Mouse (Mus musculus): ENCODE data around the gene Car2. TPM values are rescaled to one million over a fixed set of nuclear protein-coding genes. Genes with fewer than 3 reads are reported as not detected.

The Car2 gene
- polyA plus RNA-seq, 1 experiment from 2014 or later: 393 TPM

DNA sequence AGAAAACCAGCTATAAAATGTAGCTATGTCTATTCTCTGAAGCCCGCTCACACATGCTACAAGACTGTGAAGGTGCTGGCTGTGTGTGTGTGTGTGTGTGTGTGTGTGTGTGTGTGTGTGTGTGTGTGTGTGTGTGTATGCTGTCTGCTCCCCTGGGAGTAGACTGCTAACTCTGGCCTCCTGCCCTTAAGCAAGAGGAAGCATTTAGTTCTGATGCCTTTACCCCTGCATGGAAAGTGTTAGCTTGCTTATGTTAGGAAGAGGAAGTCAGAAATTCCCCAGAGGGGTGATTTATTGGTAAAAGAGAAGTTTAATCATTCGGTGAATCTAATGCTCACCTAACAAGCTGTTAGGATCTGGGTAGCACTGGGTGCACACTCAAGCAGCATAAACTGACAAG, 5.8 kb upstream of the Car2 start:
- Histone ChIP-seq H3K9me3 (no peaks in the 10 kb centered on the region), H3K9ac (no peak overlapping the region), H3K27ac (no peak overlapping the region), H3K4me1 (peaks cover 16% of the 10 kb centered on the region; the same call in 1 of the 2 replicates), H3K36me3 (no peaks in the 10 kb centered on the region), H3K27me3 (no peaks in the 10 kb centered on the region), H3K4me2 (no peak overlapping the region), H3K4me3 (no peak overlapping the region)
- ATAC-seq (ENCODE audit: borderline replicate concordance, extremely low read depth, low FRiP score, low TSS enrichment): no peak
- 60% methylated on average over 2 of the region's 2 CpGs for WGBS

- no peak for ATAC-seq (ENCODE audit: borderline replicate concordance, extremely low read depth, low FRiP score, low TSS enrichment)
- H3K4me2 ChIP-seq: no peak overlapping the region
- H3K36me3 ChIP-seq: no peaks in the 10 kb centered on the region
- no peak overlapping the region for H3K27ac ChIP-seq
- H3K9me3 ChIP-seq: no peaks in the 10 kb centered on the region
- peaks cover 7% of the 10 kb centered on the region; the same call in 1 of the 2 replicates for H3K4me1 ChIP-seq
- H3K4me3 ChIP-seq: no peak overlapping the region
- no peaks in the 10 kb centered on the region for H3K27me3 ChIP-seq
- H3K9ac ChIP-seq: no peak overlapping the region
These were observed 4.1 kb upstream of the Car2 start for GRCm38 (mm10) chr3:14882005-14882404.

GRCm38 (mm10) chr3:14882756-14883155, 3.3 kb upstream of the Car2 start:
- H3K27ac ChIP-seq: no peak overlapping the region
- no peak overlapping the region for H3K4me2 ChIP-seq
- WGBS: 61% methylated on average over 3 of the region's 3 CpGs
- H3K9me3 ChIP-seq: no peaks in the 10 kb centered on the region
- no peak overlapping the region for H3K4me3 ChIP-seq
- no peaks in the 10 kb centered on the region for H3K27me3 ChIP-seq
- no peak for ATAC-seq (ENCODE audit: borderline replicate concordance, extremely low read depth, low FRiP score, low TSS enrichment)
- 0 out of 2 replicates have a peak, but pooled peaks cover 1% of the 10 kb centered on the region for H3K4me1 ChIP-seq
- no peaks in the 10 kb centered on the region for H3K36me3 ChIP-seq
- H3K9ac ChIP-seq: no peak overlapping the region

GRCm38 (mm10) chr3:14884826-14885225, 1.2 kb upstream of the Car2 start:
- Histone ChIP-seq H3K4me3 (no peak overlapping the region), H3K27me3 (no peaks in the 10 kb centered on the region), H3K9ac (no peak overlapping the region), H3K36me3 (no peaks in the 10 kb centered on the region), H3K4me2 (no peak overlapping the region), H3K4me1 (peaks cover 14% of the 10 kb centered on the region), H3K27ac (no peak overlapping the region), H3K9me3 (no peaks in the 10 kb centered on the region)
- no peak for ATAC-seq (ENCODE audit: borderline replicate concordance, extremely low read depth, low FRiP score, low TSS enrichment)

DNA sequence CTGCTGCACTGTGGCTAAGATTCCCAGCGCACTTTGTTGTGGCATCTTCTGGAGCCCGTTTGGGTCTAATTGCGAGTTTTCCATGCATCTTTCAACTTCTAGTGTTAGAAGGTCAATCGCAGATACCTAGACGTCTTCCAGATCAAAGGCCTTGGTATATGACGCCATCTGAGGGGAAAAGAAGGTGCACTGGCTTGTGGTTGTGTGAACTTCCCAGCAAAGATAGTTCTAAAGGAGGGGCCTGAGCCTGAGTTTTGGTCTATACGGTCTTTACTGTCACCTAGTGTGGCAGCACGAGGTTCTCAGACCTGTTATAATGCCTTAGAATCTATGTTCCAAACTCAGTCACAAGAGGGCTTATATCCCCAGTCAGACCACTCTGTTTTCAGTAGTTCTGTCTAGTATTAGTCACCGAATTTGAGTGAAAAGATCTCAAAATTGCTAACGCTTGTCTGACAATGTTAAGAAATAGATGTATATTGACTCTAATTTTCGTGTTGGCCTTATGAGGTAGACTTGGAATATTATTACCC, 1.1 kb downstream of the Car2 start:
- peaks cover 17% of the 10 kb centered on the region for H3K4me1 ChIP-seq
- H3K4me2 ChIP-seq: peak overlapping the region; percentile 57
- no peaks in the 10 kb centered on the region for H3K27me3 ChIP-seq
- peak overlapping the region; percentile 92 for H3K27ac ChIP-seq
- no peaks in the 10 kb centered on the region for H3K36me3 ChIP-seq
- H3K9me3 ChIP-seq: no peaks in the 10 kb centered on the region
- peak overlapping the region; percentile 86 for H3K4me3 ChIP-seq
- H3K9ac ChIP-seq: peak overlapping the region; percentile 86
- no peak for ATAC-seq (ENCODE audit: borderline replicate concordance, extremely low read depth, low FRiP score, low TSS enrichment)
- 16% methylated on average over 11 of the region's 11 CpGs for WGBS

- peaks cover 17% of the 10 kb centered on the region for H3K4me1 ChIP-seq
- peak overlapping the region; percentile 86 for H3K9ac ChIP-seq
- peak overlapping the region; percentile 57 for H3K4me2 ChIP-seq
- H3K27ac ChIP-seq: peak overlapping the region; percentile 92
- no peak for ATAC-seq (ENCODE audit: borderline replicate concordance, extremely low read depth, low FRiP score, low TSS enrichment)
- no peaks in the 10 kb centered on the region for H3K9me3 ChIP-seq
- no peaks in the 10 kb centered on the region for H3K27me3 ChIP-seq
- no peaks in the 10 kb centered on the region for H3K36me3 ChIP-seq
- peak overlapping the region; percentile 86 for H3K4me3 ChIP-seq
- WGBS: 37% methylated on average over 10 of the region's 10 CpGs
These were observed 1.7 kb downstream of the Car2 start for GRCm38 (mm10) chr3:14887686-14888295.

DNA sequence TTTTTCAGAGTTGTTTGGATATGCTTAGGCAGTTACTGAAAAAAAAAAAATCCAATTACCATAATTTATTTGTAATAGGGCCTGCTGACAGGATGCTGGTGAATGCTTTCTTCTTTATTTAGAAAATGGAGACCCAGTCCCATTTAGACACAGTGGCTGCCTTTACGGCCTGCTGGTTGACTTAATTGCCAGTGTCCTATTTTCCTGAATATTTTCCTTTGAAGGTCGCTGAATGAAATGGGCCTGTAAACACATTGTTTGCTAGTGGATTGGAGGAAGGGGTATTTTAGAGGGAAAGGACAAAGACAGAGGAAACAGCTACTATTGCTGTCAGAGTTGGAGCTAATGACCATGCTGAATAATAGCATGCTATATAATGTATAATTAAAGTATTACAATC, 2.5 kb downstream of the Car2 start:
- 36% methylated on average over 2 of the region's 2 CpGs for WGBS
- no peaks in the 10 kb centered on the region for H3K9me3 ChIP-seq
- no peaks in the 10 kb centered on the region for H3K27me3 ChIP-seq
- H3K4me3 ChIP-seq: peak overlapping the region; percentile 86
- H3K36me3 ChIP-seq: no peaks in the 10 kb centered on the region
- peaks cover 17% of the 10 kb centered on the region for H3K4me1 ChIP-seq
- H3K27ac ChIP-seq: peak overlapping the region; percentile 92
- H3K4me2 ChIP-seq: peak overlapping the region; percentile 57
- ATAC-seq (ENCODE audit: borderline replicate concordance, extremely low read depth, low FRiP score, low TSS enrichment): no peak
- H3K9ac ChIP-seq: peak overlapping the region; percentile 36; the same call in 1 of the 2 replicates

- peak overlapping the region; percentile 86 for H3K4me3 ChIP-seq
- no peaks in the 10 kb centered on the region for H3K36me3 ChIP-seq
- ATAC-seq (ENCODE audit: borderline replicate concordance, extremely low read depth, low FRiP score, low TSS enrichment): no peak
- no peaks in the 10 kb centered on the region for H3K9me3 ChIP-seq
- H3K9ac ChIP-seq: peak overlapping the region; percentile 36
- peak overlapping the region; percentile 92 for H3K27ac ChIP-seq
- 25% methylated on average over 2 of the region's 2 CpGs for WGBS
- H3K4me1 ChIP-seq: peaks cover 17% of the 10 kb centered on the region
- peak overlapping the region; percentile 57 for H3K4me2 ChIP-seq
- H3K27me3 ChIP-seq: no peaks in the 10 kb centered on the region
These were observed 3.0 kb downstream of the Car2 start for GRCm38 (mm10) chr3:14889085-14889484.

DNA sequence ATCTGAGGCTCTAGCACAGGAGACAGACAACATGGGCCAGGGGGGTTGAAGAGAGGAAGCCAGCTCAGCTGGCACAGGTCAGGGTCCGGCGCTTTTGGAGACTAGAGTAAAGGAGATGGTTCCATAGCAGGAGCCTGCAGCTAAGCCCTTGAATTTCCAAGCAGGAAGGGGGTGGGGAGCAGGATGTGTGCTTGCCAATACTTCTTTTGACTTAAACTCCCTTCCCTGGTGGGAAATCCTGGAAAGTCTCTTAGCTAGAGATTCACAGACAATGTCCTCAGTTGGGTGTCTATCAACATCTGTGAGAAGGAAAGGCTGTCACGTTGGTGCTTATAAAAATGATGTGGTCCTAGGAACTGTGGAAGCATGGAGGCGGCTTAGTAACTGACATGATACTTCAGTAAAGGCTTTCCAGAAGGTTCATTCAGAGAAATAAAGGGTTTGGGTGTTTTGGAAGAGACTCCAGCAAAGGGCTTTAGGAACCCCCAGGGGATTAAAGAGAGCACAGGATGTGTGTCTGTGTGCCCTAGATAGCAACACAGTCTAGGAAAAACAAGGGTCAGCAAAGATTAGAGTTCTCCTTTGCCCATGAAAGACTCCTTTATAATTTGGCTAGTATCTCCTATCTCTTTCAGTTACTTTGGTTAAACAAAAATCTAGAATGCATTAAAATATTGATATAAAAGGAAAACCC, 3.8 kb downstream of the Car2 start:
- peak overlapping the region; percentile 36 for H3K9ac ChIP-seq
- 22% methylated on average over 4 of the region's 4 CpGs for WGBS

GRCm38 (mm10) chr3:14892991-14893390, 6.9 kb downstream of the Car2 start:
- Histone ChIP-seq H3K9ac (no peak overlapping the region), H3K4me1 (peaks cover 21% of the 10 kb centered on the region), H3K36me3 (peaks cover 17% of the 10 kb centered on the region), H3K27me3 (no peaks in the 10 kb centered on the region), H3K4me3 (no peak overlapping the region), H3K4me2 (peak overlapping the region; percentile 17; the same call in 1 of the 2 replicates), H3K9me3 (no peaks in the 10 kb centered on the region), H3K27ac (no peak overlapping the region)
- WGBS: 65% methylated on average over 3 of the region's 3 CpGs
- no peak for ATAC-seq (ENCODE audit: borderline replicate concordance, extremely low read depth, low FRiP score, low TSS enrichment)

More for the DNA sequence above, 3.8 kb downstream of the Car2 start:
- Histone ChIP-seq H3K4me1 (peaks cover 20% of the 10 kb centered on the region), H3K4me2 (peak overlapping the region; percentile 57), H3K27ac (peak overlapping the region; percentile 92), H3K9me3 (no peaks in the 10 kb centered on the region), H3K36me3 (no peaks in the 10 kb centered on the region), H3K4me3 (peak overlapping the region; percentile 86), H3K27me3 (no peaks in the 10 kb centered on the region)
- ATAC-seq (ENCODE audit: borderline replicate concordance, extremely low read depth, low FRiP score, low TSS enrichment): peak; percentile 8; the same call in 1 of the 2 replicates

- Histone ChIP-seq H3K9ac (no peak overlapping the region), H3K27ac (no peak overlapping the region), H3K36me3 (peaks cover 23% of the 10 kb centered on the region), H3K9me3 (no peaks in the 10 kb centered on the region), H3K27me3 (no peaks in the 10 kb centered on the region), H3K4me1 (peaks cover 22% of the 10 kb centered on the region), H3K4me2 (no peak overlapping the region; the same call in 1 of the 2 replicates), H3K4me3 (no peak overlapping the region)
- 47% methylated on average over 5 of the region's 5 CpGs for WGBS
- ATAC-seq (ENCODE audit: borderline replicate concordance, extremely low read depth, low FRiP score, low TSS enrichment): peak; percentile 12; the same call in 1 of the 2 replicates
These were observed 7.6 kb downstream of the Car2 start for GRCm38 (mm10) chr3:14893700-14894099.

- H3K27ac ChIP-seq: no peak overlapping the region
- H3K4me2 ChIP-seq: no peak overlapping the region
- WGBS: 93% methylated on average over 3 of the region's 3 CpGs
- no peaks in the 10 kb centered on the region for H3K9me3 ChIP-seq
- H3K27me3 ChIP-seq: no peaks in the 10 kb centered on the region
- ATAC-seq (ENCODE audit: borderline replicate concordance, extremely low read depth, low FRiP score, low TSS enrichment): no peak
- no peak overlapping the region for H3K9ac ChIP-seq
- H3K36me3 ChIP-seq: peaks cover 35% of the 10 kb centered on the region
- peaks cover 11% of the 10 kb centered on the region for H3K4me1 ChIP-seq
- H3K4me3 ChIP-seq: no peak overlapping the region
These were observed 9.3 kb downstream of the Car2 start for GRCm38 (mm10) chr3:14895333-14895732.
